Mouse (Mus musculus) ES-Bruce4 (cell line): ENCODE results near the gene Sertad1. TPM values are rescaled to one million over a fixed set of nuclear protein-coding genes. Genes with fewer than 3 reads are reported as not detected.
A peak's percentile ranks its signal among the peaks of the same experiment; 100 is the strongest.

ENCODE experiments used
- H3K27ac ChIP-seq: 2 replicates; pipeline ENCODE4 v1.5.1; 2012; ENCODE audit warnings: low read length, inconsistent platforms; ENCODE audit not compliant: insufficient read depth
- H3K27me3 ChIP-seq: 2 replicates; pipeline ENCODE4 v1.6.1; 2012; ENCODE audit warnings: mild to moderate bottlenecking, low read length, inconsistent platforms; ENCODE audit not compliant: control insufficient read depth, poor library complexity, insufficient read depth, severe bottlenecking
- H3K36me3 ChIP-seq: 2 replicates; pipeline ENCODE4 v1.6.1; 2012; ENCODE audit warnings: inconsistent platforms, mild to moderate bottlenecking, low read length, moderate library complexity; ENCODE audit not compliant: control insufficient read depth, poor library complexity, insufficient read depth, severe bottlenecking
- H3K4me1 ChIP-seq: one replicate; pipeline ENCODE4 v1.8.1; 2011; ENCODE audit warnings: low read length; ENCODE audit not compliant: control insufficient read depth, insufficient read depth
- H3K4me3 ChIP-seq: 2 replicates; pipeline ENCODE4 v1.5.1; 2011; ENCODE audit warnings: low read depth, mild to moderate bottlenecking, low read length
- H3K9ac ChIP-seq: 2 replicates; pipeline ENCODE4 v1.6.1; 2012; ENCODE audit warnings: low read depth, mild to moderate bottlenecking, inconsistent platforms; ENCODE audit not compliant: poor library complexity, severe bottlenecking
- H3K9me3 ChIP-seq: replicated peaks from 2 replicates; pipeline ENCODE4 v1.6.1; 2012; ENCODE audit warnings: mild to moderate bottlenecking, low read length, inconsistent platforms; ENCODE audit not compliant: control insufficient read depth, poor library complexity, insufficient read depth, severe bottlenecking
- CTCF ChIP-seq: IDR thresholded peaks from one replicate; pipeline ENCODE4 v1.8.1; 2011; ENCODE audit warnings: low read depth, low read length
- EP300 ChIP-seq: IDR thresholded peaks from 2 replicates; pipeline ENCODE4 v1.6.1; 2011; ENCODE audit warnings: low read depth, low read length; ENCODE audit not compliant: insufficient read depth
- POLR2A ChIP-seq: IDR thresholded peaks from one replicate; pipeline ENCODE4 v1.8.1; 2011; ENCODE audit warnings: low read length; ENCODE audit not compliant: insufficient read depth
- polyA plus RNA-seq: library from polyadenylated mRNA; stranded (reverse); fragments of >200 nt; gene quantifications from 2 replicates; pipeline ENCODE4 v1.2.4, GENCODE M21; 2011; ENCODE audit warnings: low read depth; ENCODE audit not compliant: missing spikeins, insufficient read depth, insufficient read length

Sertad1 gene
- polyA plus RNA-seq, 1 experiment, result 8.0 TPM

DNA sequence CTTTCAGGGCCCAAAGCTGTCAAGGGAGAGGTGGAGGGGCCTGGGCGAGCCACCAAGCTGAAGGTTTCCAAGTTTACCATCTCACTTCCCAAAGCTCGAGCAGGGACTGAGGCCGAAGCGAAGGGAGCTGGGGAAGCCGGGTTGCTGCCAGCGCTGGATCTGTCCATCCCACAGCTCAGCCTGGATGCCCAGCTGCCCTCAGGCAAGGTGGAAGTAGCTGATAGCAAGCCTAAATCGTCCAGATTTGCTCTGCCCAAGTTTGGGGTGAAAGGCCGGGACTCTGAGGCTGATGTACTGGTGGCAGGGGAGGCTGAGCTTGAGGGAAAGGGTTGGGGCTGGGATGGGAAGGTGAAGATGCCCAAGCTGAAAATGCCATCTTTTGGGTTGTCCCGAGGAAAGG is 31.6 kb downstream of the Sertad1 start:
- H3K36me3 ChIP-seq, result no peaks in the 10 kb centered on the region
- peaks cover 8% of the 10 kb centered on the region for H3K4me1 ChIP-seq
- no peak overlapping the region for H3K9ac ChIP-seq
- H3K9me3 ChIP-seq, result no peaks in the 10 kb centered on the region
- TF ChIP-seq POLR2A (no peak), EP300 (no peak), CTCF (no peak)
- no peaks in the 10 kb centered on the region for H3K27me3 ChIP-seq
- no peak overlapping the region for H3K4me3 ChIP-seq
- no peak overlapping the region for H3K27ac ChIP-seq

DNA sequence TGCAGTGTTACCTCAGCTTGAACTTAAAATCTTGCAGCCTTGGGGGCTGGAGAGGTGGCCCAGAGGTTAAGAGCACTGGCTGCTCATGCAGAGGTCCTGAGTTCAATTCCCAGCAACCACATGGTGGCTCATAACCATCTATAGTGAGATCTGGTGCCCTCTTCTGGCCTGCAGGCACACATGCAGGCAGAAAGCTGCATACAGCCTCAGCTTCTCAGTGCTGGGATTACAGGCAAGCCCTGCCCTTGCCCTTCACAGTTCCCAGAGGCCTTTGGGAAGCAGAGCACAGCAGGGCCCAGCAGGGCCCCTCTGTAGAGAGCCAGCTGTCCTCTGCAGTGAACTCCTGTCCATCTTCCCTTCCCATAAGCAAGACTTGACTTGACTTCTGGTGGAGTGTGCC is 33.4 kb downstream of the Sertad1 start:
- Histone ChIP-seq H3K4me1 (peaks cover 13% of the 10 kb centered on the region), H3K27ac (peak overlapping the region; percentile 96), H3K9ac (peak overlapping the region; percentile 10), H3K36me3 (no peaks in the 10 kb centered on the region), H3K9me3 (no peaks in the 10 kb centered on the region), H3K27me3 (no peaks in the 10 kb centered on the region), H3K4me3 (no peak overlapping the region)
- TF ChIP-seq POLR2A (peak; percentile 9), CTCF (peak; percentile 65), EP300 (0 out of 2 replicates have a peak, but pooled peaks have one; percentile 47)

DNA sequence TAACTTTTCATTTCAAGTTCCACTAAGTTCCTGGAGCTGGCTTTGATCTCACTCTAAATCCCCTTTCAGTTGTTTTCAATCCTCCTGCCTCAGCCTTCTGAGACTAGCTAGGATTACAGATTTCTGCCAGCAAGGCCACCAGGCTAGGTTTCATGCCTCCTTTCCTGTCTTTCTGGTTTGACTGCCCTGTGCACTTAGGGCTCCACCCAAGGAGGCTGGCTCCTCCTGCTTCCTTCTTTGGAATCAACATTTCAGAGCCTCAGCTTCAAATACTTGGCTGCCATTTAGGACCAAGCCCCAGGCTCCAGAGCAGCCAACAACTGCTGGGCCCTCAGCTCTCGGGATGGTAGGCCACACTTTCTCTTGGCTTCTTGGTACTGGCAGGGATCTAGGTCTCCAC is 33.9 kb downstream of the Sertad1 start:
- Histone ChIP-seq H3K9ac (peak overlapping the region; percentile 10), H3K27me3 (no peaks in the 10 kb centered on the region), H3K27ac (peak overlapping the region; percentile 96), H3K9me3 (no peaks in the 10 kb centered on the region), H3K36me3 (no peaks in the 10 kb centered on the region), H3K4me3 (peak overlapping the region; percentile 38), H3K4me1 (peaks cover 13% of the 10 kb centered on the region)
- TF ChIP-seq EP300, result peak; percentile 76
- no peak for TF ChIP-seq CTCF

DNA sequence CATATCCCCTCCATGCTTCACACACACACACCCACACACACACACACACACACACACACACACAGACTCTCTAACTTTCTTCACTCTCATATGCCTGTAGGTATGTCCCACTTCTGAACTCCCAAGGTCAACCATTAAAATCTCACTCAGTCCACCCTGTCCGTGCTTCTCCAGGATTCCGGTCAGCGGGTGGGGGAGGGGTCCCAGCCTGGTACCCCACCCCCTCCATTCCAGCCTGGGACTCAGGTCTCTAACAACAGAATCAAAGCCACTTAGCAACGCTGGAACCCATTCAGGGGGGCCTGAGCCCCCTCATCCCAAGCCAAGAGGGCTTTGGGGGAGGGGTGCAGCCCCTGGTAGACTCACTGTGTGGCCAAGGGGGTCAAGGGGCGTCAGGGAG is 36.3 kb downstream of the Sertad1 start, which contains the start of gene Hipk4:
Hipk4 (plus strand) TSS at position 301 of the 400 bp plus-strand sequence.
- peaks cover 13% of the 10 kb centered on the region for H3K4me1 ChIP-seq
- TF ChIP-seq EP300 (0 out of 2 replicates have a peak, but pooled peaks have one; percentile 48), POLR2A (no peak), CTCF (no peak)
- H3K27ac ChIP-seq, result peak within 1 kb of the TSS; percentile 13; the same call in 1 of the 2 replicates
- H3K4me3 ChIP-seq, result no peak within 1 kb of the TSS
- H3K27me3 ChIP-seq, result no peaks in the 10 kb centered on the region
- no peaks in the 10 kb centered on the region for H3K36me3 ChIP-seq
- no peaks in the 10 kb centered on the region for H3K9me3 ChIP-seq
- H3K9ac ChIP-seq, result no peak within 1 kb of the TSS

DNA sequence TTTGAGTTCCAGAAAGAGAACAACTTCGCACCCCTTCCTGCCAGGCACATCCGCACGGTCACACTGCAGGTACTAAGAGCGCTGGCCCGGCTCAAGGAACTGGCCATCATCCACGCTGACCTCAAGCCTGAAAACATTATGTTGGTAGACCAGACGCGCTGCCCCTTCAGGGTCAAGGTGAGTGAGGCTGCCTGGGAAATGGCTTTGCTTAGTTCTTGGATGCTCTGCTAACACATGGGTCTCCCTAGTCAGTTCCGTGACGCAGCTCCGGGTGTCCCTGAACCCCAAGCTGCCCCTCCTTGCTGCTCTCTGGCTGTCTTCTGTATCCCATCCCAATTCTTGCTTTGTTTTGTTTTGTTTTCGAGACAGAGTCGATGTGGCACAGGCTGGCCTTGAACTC is 37.1 kb downstream of the Sertad1 start:
- Histone ChIP-seq H3K4me1 (peaks cover 13% of the 10 kb centered on the region), H3K4me3 (no peak overlapping the region), H3K36me3 (no peaks in the 10 kb centered on the region), H3K9ac (no peak overlapping the region), H3K27ac (no peak overlapping the region), H3K9me3 (no peaks in the 10 kb centered on the region), H3K27me3 (no peaks in the 10 kb centered on the region)
- TF ChIP-seq POLR2A (no peak), CTCF (no peak), EP300 (no peak)

GRCm38 (mm10) chr7:27526039-27526827 is 39.5 kb downstream of the Sertad1 start:
- Histone ChIP-seq H3K4me3 (no peak overlapping the region), H3K36me3 (no peaks in the 10 kb centered on the region), H3K27ac (no peak overlapping the region), H3K9ac (no peak overlapping the region), H3K9me3 (no peaks in the 10 kb centered on the region), H3K4me1 (peaks cover 11% of the 10 kb centered on the region), H3K27me3 (no peaks in the 10 kb centered on the region)
- TF ChIP-seq CTCF, result peak; percentile 90
- no peak for TF ChIP-seq POLR2A
